Mouse (Mus musculus): ENCODE measurements around the gene Spem1.

GRCm38 (mm10) chr11:69855347-69855746, 33.4 kb upstream of the Spem1 start:
- TF ChIP-seq GATA1 (IDR thresholded peaks at IDR 0.05; ENCODE audit: low read length), result no peak
- no peak for TF ChIP-seq TAL1 (IDR thresholded peaks at IDR 0.05; ENCODE audit: low read length)

Data from erythroblast, embryonic 14.5 days (primary cell).